Mouse (Mus musculus) intestine, embryonic 14.5 days (tissue): ENCODE results near the gene Lrmda. TPM values are rescaled to one million over a fixed set of nuclear protein-coding genes. Genes with fewer than 3 reads are reported as not detected.
"Not testable (repeated sequence)": the region's sequence is repeated elsewhere in the genome, so short reads cannot be mapped to it uniquely, and the experiment has no call there.

Experiments used
- ATAC-seq: fragments of 200-750 bp; cut with Nextera tagmentation; replicated peaks from 2 replicates; pipeline ENCODE4 v1.8.0; 2017; ENCODE audit warnings: low read depth, moderate number of reproducible peaks, moderate TSS enrichment, moderate library complexity; ENCODE audit not compliant: low FRiP score, low TSS enrichment
- DNase-seq: peaks from one replicate; pipeline ENCODE4 v3.0.0-alpha.2; 2018; ENCODE audit warnings: low spot score
- H3K27ac ChIP-seq: fragments of 300-500 bp; sonication (generic); 2 replicates; pipeline ENCODE4 v1.5.1; 2014; ENCODE audit warnings: low read depth, mild to moderate bottlenecking, control low read depth
- H3K27me3 ChIP-seq: fragments of 300-500 bp; sonication (generic); replicated peaks from 2 replicates; pipeline ENCODE4 v1.6.1; 2014; ENCODE audit warnings: low read length, control low read depth; ENCODE audit not compliant: control insufficient read depth, insufficient read depth
- H3K36me3 ChIP-seq: fragments of 300-500 bp; sonication (generic); 2 replicates; pipeline ENCODE4 v1.6.1; 2014; ENCODE audit warnings: low read length, control low read depth; ENCODE audit not compliant: control insufficient read depth, insufficient read depth
- H3K4me1 ChIP-seq: fragments of 300-500 bp; sonication (generic); replicated peaks from 2 replicates; pipeline ENCODE4 v1.6.1; 2014; ENCODE audit warnings: low read length, control low read depth, mixed read lengths; ENCODE audit not compliant: control insufficient read depth, insufficient read depth
- H3K4me2 ChIP-seq: fragments of 300-500 bp; sonication (generic); 2 replicates; pipeline ENCODE4 v1.6.1; 2014; ENCODE audit warnings: low read length
- H3K4me3 ChIP-seq: fragments of 300-500 bp; sonication (generic); 2 replicates; pipeline ENCODE4 v1.5.1; 2014; ENCODE audit warnings: low read depth, low read length, control low read depth, mixed read lengths
- H3K9ac ChIP-seq: fragments of 300-500 bp; sonication (generic); 2 replicates; pipeline ENCODE4 v1.6.1; 2014; ENCODE audit warnings: mild to moderate bottlenecking, low read length
- H3K9me3 ChIP-seq: fragments of 300-500 bp; sonication (generic); 2 replicates; pipeline ENCODE4 v1.6.1; 2016; ENCODE audit warnings: low read length, control low read depth; ENCODE audit not compliant: control insufficient read depth
- WGBS: fragments of 180-500 bp; shearing (Covaris S2); extraction: QIAGEN DNeasy Blood & Tissue Kit; methylation state at CpG from one replicate; pipeline ENCODE4 v1.1.7; 2014; 5-methylcytosine and 5-hydroxymethylcytosine counted together
- polyA plus RNA-seq: library from polyadenylated mRNA; unstranded; fragments of >200 nt; fragmentation: Nextera tagmentation; extraction: Ambion mirVana; gene quantifications from 2 replicates; pipeline ENCODE4 v1.2.1, GENCODE M21; 2014

Gene Lrmda
- polyA plus RNA-seq, 1 experiment from 2014 or later = 0.70 TPM

GRCm38 (mm10) chr14:22582065-22582464 lies 562.6 kb downstream of the Lrmda start:
- Histone ChIP-seq H3K27ac (no peak overlapping the region), H3K27me3 (no peaks in the 10 kb centered on the region), H3K4me3 (no peak overlapping the region), H3K36me3 (no peaks in the 10 kb centered on the region), H3K9me3 (no peaks in the 10 kb centered on the region), H3K9ac (no peak overlapping the region), H3K4me1 (peaks cover 11% of the 10 kb centered on the region), H3K4me2 (no peak overlapping the region)
- 58% methylated on average over 9 of the region's 9 CpGs for WGBS
- ATAC-seq (no peak), DNase-seq (no peak)

- H3K27ac ChIP-seq = no peak overlapping the region
- H3K4me3 ChIP-seq = no peak overlapping the region
- no peaks in the 10 kb centered on the region for H3K9me3 ChIP-seq
- H3K4me2 ChIP-seq = no peak overlapping the region
- WGBS = 55% methylated on average over 4 of the region's 4 CpGs
- no peak for ATAC-seq
- no peak for DNase-seq
- H3K4me1 ChIP-seq = peaks cover 4% of the 10 kb centered on the region
- H3K27me3 ChIP-seq = no peaks in the 10 kb centered on the region
- H3K9ac ChIP-seq = no peak overlapping the region
- no peaks in the 10 kb centered on the region for H3K36me3 ChIP-seq
These were observed 566.8 kb downstream of the Lrmda start for GRCm38 (mm10) chr14:22586281-22586680.

GRCm38 (mm10) chr14:22586796-22587195 lies 567.3 kb downstream of the Lrmda start:
- Histone ChIP-seq H3K4me2 (no peak overlapping the region), H3K9me3 (no peaks in the 10 kb centered on the region), H3K4me1 (peaks cover 8% of the 10 kb centered on the region), H3K9ac (no peak overlapping the region), H3K27me3 (no peaks in the 10 kb centered on the region), H3K36me3 (no peaks in the 10 kb centered on the region), H3K4me3 (no peak overlapping the region), H3K27ac (no peak overlapping the region)
- no peak for ATAC-seq
- 75% methylated on average over 4 of the region's 4 CpGs for WGBS
- no peak for DNase-seq

- H3K9me3 ChIP-seq = no peaks in the 10 kb centered on the region
- H3K27ac ChIP-seq = no peak overlapping the region
- no peak overlapping the region for H3K9ac ChIP-seq
- H3K4me1 ChIP-seq = peaks cover 14% of the 10 kb centered on the region; the same call in 1 of the 2 replicates
- 73% methylated on average over 4 of the region's 4 CpGs for WGBS
- DNase-seq = no peak
- no peaks in the 10 kb centered on the region for H3K27me3 ChIP-seq
- no peak overlapping the region for H3K4me2 ChIP-seq
- ATAC-seq = no peak
- H3K36me3 ChIP-seq = no peaks in the 10 kb centered on the region
- no peak overlapping the region for H3K4me3 ChIP-seq
These were observed 567.9 kb downstream of the Lrmda start for GRCm38 (mm10) chr14:22587285-22587957.

- WGBS = 92% methylated on average over 4 of the region's 4 CpGs
- ATAC-seq = no peak
These were observed 568.4 kb downstream of the Lrmda start for GRCm38 (mm10) chr14:22587958-22588296.

GRCm38 (mm10) chr14:22588394-22588793 lies 568.9 kb downstream of the Lrmda start:
- 76% methylated on average over 1 of the region's 1 CpGs for WGBS
- not testable (repeated sequence) for H3K9me3 ChIP-seq, H3K27ac ChIP-seq, H3K9ac ChIP-seq, H3K4me3 ChIP-seq, ATAC-seq, H3K36me3 ChIP-seq, H3K27me3 ChIP-seq, H3K4me2 ChIP-seq, DNase-seq
- H3K4me1 ChIP-seq = peaks cover 14% of the 10 kb centered on the region; the same call in 1 of the 2 replicates

More at GRCm38 (mm10) chr14:22587958-22588296, 568.4 kb downstream of the Lrmda start:
- Histone ChIP-seq H3K27ac (no peak overlapping the region), H3K27me3 (no peaks in the 10 kb centered on the region), H3K9me3 (no peaks in the 10 kb centered on the region), H3K4me1 (peaks cover 14% of the 10 kb centered on the region; the same call in 1 of the 2 replicates), H3K36me3 (no peaks in the 10 kb centered on the region), H3K4me3 (no peak overlapping the region), H3K9ac (no peak overlapping the region), H3K4me2 (no peak overlapping the region)
- no peak for DNase-seq

- ATAC-seq = peak; percentile 53
These were observed 570.1 kb downstream of the Lrmda start for GRCm38 (mm10) chr14:22589503-22590215.

GRCm38 (mm10) chr14:22591186-22591585 lies 571.7 kb downstream of the Lrmda start:
- Histone ChIP-seq H3K27ac (no peak overlapping the region), H3K9me3 (no peaks in the 10 kb centered on the region), H3K4me3 (no peak overlapping the region), H3K9ac (no peak overlapping the region), H3K27me3 (no peaks in the 10 kb centered on the region), H3K4me1 (peaks cover 14% of the 10 kb centered on the region; the same call in 1 of the 2 replicates), H3K36me3 (no peaks in the 10 kb centered on the region), H3K4me2 (no peak overlapping the region)
- 48% methylated on average over 2 of the region's 2 CpGs for WGBS
- ATAC-seq (no peak), DNase-seq (no peak)

More at GRCm38 (mm10) chr14:22589503-22590215, 570.1 kb downstream of the Lrmda start:
- H3K4me3 ChIP-seq = no peak overlapping the region
- H3K27me3 ChIP-seq = no peaks in the 10 kb centered on the region
- no peaks in the 10 kb centered on the region for H3K36me3 ChIP-seq
- no peak overlapping the region for H3K4me2 ChIP-seq
- H3K27ac ChIP-seq = no peak overlapping the region
- H3K4me1 ChIP-seq = peaks cover 14% of the 10 kb centered on the region; the same call in 1 of the 2 replicates
- 42% methylated on average over 7 of the region's 7 CpGs for WGBS
- H3K9me3 ChIP-seq = no peaks in the 10 kb centered on the region
- no peak for DNase-seq
- no peak overlapping the region for H3K9ac ChIP-seq
